Mouse (Mus musculus) embryonic facial prominence, embryonic 11.5 days (tissue): ENCODE measurements at regions not wholly inside any gene's neighbourhood (a gene's known extent, or its start where the extent isn't known, plus 50 kb on each side); places are given as distances from the start of the nearest gene placed in this dataset.

Experiments
- ATAC-seq: fragments of 200-750 bp; cut with Nextera tagmentation; replicated peaks from 2 replicates; pipeline ENCODE4 v1.8.0; 2017; ENCODE audit warnings: low read depth; ENCODE audit not compliant: insufficient number of reproducible peaks, low FRiP score, low TSS enrichment
- DNase-seq: peaks from one replicate; pipeline ENCODE4 v3.0.0-alpha.2; 2015; ENCODE audit warnings: low spot score
- H3K27ac ChIP-seq: fragments of 300-500 bp; sonication (generic); replicated peaks from 2 replicates; pipeline ENCODE4 v1.5.1; 2014; ENCODE audit warnings: mild to moderate bottlenecking, low read depth, low read length, control low read depth
- H3K27me3 ChIP-seq: fragments of 300-500 bp; sonication (generic); 2 replicates; pipeline ENCODE4 v1.6.1; 2014; ENCODE audit warnings: mild to moderate bottlenecking, low read length, moderate library complexity, mixed read lengths; ENCODE audit not compliant: control insufficient read depth, insufficient read depth
- H3K36me3 ChIP-seq: fragments of 300-500 bp; sonication (generic); replicated peaks from 2 replicates; pipeline ENCODE4 v1.6.1; 2014; ENCODE audit warnings: low read depth, mild to moderate bottlenecking, low read length, moderate library complexity, mixed read lengths; ENCODE audit not compliant: control insufficient read depth, insufficient read depth
- H3K4me1 ChIP-seq: fragments of 300-500 bp; sonication (generic); 2 replicates; pipeline ENCODE4 v1.6.1; 2014; ENCODE audit warnings: low read length, mixed read lengths; ENCODE audit not compliant: control insufficient read depth, insufficient read depth
- H3K4me2 ChIP-seq: fragments of 300-500 bp; sonication (generic); 2 replicates; pipeline ENCODE4 v1.6.1; 2014; ENCODE audit warnings: low read depth, mild to moderate bottlenecking, control low read depth, low read length, moderate library complexity
- H3K4me3 ChIP-seq: fragments of 300-500 bp; sonication (generic); 2 replicates; pipeline ENCODE4 v1.5.1; 2014; ENCODE audit warnings: low read depth, low read length, control low read depth
- H3K9ac ChIP-seq: fragments of 300-500 bp; sonication (generic); replicated peaks from 2 replicates; pipeline ENCODE4 v1.6.1; 2014; ENCODE audit warnings: mild to moderate bottlenecking, control low read depth, low read length
- H3K9me3 ChIP-seq: fragments of 300-500 bp; sonication (generic); replicated peaks from 2 replicates; pipeline ENCODE4 v1.6.1; 2016; ENCODE audit warnings: mild to moderate bottlenecking, low read length, inconsistent platforms, mixed read lengths; ENCODE audit not compliant: control insufficient read depth
- WGBS: fragments of 180-500 bp; shearing (Covaris S2); extraction: QIAGEN DNeasy Blood & Tissue Kit; methylation state at CpG from one replicate; pipeline ENCODE4 v1.1.7; 2014; 5-methylcytosine and 5-hydroxymethylcytosine counted together

GRCm38 (mm10) chr8:76540611-76541010, 358.6 kb upstream of the Nr3c2 start:
- Histone ChIP-seq H3K4me1 (no peaks in the 10 kb centered on the region), H3K27ac (no peak overlapping the region), H3K9ac (no peak overlapping the region), H3K9me3 (no peaks in the 10 kb centered on the region), H3K4me2 (no peak overlapping the region), H3K36me3 (no peaks in the 10 kb centered on the region), H3K27me3 (no peaks in the 10 kb centered on the region), H3K4me3 (no peak overlapping the region)
- 70% methylated on average over 3 of the region's 3 CpGs for WGBS
- no peak for ATAC-seq
- no peak for DNase-seq

GRCm38 (mm10) chr8:76551681-76552080, 347.6 kb upstream of the Nr3c2 start:
- 94% methylated on average over 2 of the region's 2 CpGs for WGBS
- DNase-seq = no peak
- no peaks in the 10 kb centered on the region for H3K9me3 ChIP-seq
- no peak overlapping the region for H3K4me2 ChIP-seq
- H3K9ac ChIP-seq = no peak overlapping the region
- ATAC-seq = no peak
- H3K4me1 ChIP-seq = no peaks in the 10 kb centered on the region
- no peaks in the 10 kb centered on the region for H3K36me3 ChIP-seq
- H3K27me3 ChIP-seq = no peaks in the 10 kb centered on the region
- no peak overlapping the region for H3K4me3 ChIP-seq
- H3K27ac ChIP-seq = no peak overlapping the region

GRCm38 (mm10) chr8:76601566-76601965, 297.7 kb upstream of the Nr3c2 start:
- ATAC-seq (no peak), DNase-seq (no peak)
- Histone ChIP-seq H3K4me2 (no peak overlapping the region), H3K27me3 (no peaks in the 10 kb centered on the region), H3K4me3 (no peak overlapping the region), H3K27ac (no peak overlapping the region), H3K36me3 (no peaks in the 10 kb centered on the region), H3K9ac (no peak overlapping the region), H3K9me3 (no peaks in the 10 kb centered on the region), H3K4me1 (no peaks in the 10 kb centered on the region)
- 68% methylated on average over 1 of the region's 1 CpGs for WGBS

- no peak overlapping the region for H3K4me3 ChIP-seq
- WGBS = 84% methylated on average over 2 of the region's 2 CpGs
- no peak overlapping the region for H3K9ac ChIP-seq
- H3K4me2 ChIP-seq = no peak overlapping the region
- H3K27me3 ChIP-seq = no peaks in the 10 kb centered on the region
- no peaks in the 10 kb centered on the region for H3K36me3 ChIP-seq
- ATAC-seq (no peak), DNase-seq (no peak)
- no peaks in the 10 kb centered on the region for H3K4me1 ChIP-seq
- no peaks in the 10 kb centered on the region for H3K9me3 ChIP-seq
- H3K27ac ChIP-seq = no peak overlapping the region
Measured at GRCm38 (mm10) chr8:76618721-76619120, 280.5 kb upstream of the Nr3c2 start.

- 89% methylated on average over 3 of the region's 3 CpGs for WGBS
- Histone ChIP-seq H3K4me1 (no peaks in the 10 kb centered on the region), H3K36me3 (no peaks in the 10 kb centered on the region), H3K27ac (no peak overlapping the region), H3K9ac (no peak overlapping the region), H3K4me3 (no peak overlapping the region), H3K27me3 (no peaks in the 10 kb centered on the region), H3K4me2 (no peak overlapping the region), H3K9me3 (no peaks in the 10 kb centered on the region)
- ATAC-seq (no peak), DNase-seq (no peak)
Measured at GRCm38 (mm10) chr8:76620853-76621252, 278.4 kb upstream of the Nr3c2 start.

- WGBS = 79% methylated on average over 1 of the region's 1 CpGs
- H3K9ac ChIP-seq = no peak overlapping the region
- H3K36me3 ChIP-seq = no peaks in the 10 kb centered on the region
- no peaks in the 10 kb centered on the region for H3K9me3 ChIP-seq
- no peak for DNase-seq
- ATAC-seq = no peak
- H3K4me2 ChIP-seq = no peak overlapping the region
- H3K27ac ChIP-seq = no peak overlapping the region
- H3K27me3 ChIP-seq = no peaks in the 10 kb centered on the region
- no peaks in the 10 kb centered on the region for H3K4me1 ChIP-seq
- H3K4me3 ChIP-seq = no peak overlapping the region
Measured at GRCm38 (mm10) chr8:76633086-76633485, 266.2 kb upstream of the Nr3c2 start.
